Mouse (Mus musculus) testis, adult 2 months (tissue): Measurements from ENCODE around the gene Fsd1l.

Source experiments
- CTCF ChIP-seq: fragments of 200-500 bp; IDR thresholded peaks from 2 replicates; pipeline ENCODE4 v1.5.1; 2012; ENCODE audit warnings: low read depth, mild to moderate bottlenecking, inconsistent platforms, low read length, moderate library complexity; ENCODE audit not compliant: control insufficient read depth, insufficient read depth, insufficient replicate concordance
- POLR2A ChIP-seq: fragments of 200-500 bp; IDR thresholded peaks from 2 replicates; pipeline ENCODE4 v1.6.1; 2012; ENCODE audit warnings: low read depth, mild to moderate bottlenecking, inconsistent platforms, low read length, moderate library complexity; ENCODE audit not compliant: control insufficient read depth

- TF ChIP-seq CTCF (no peak), POLR2A (no peak)
Observed at GRCm38 (mm10) chr4:53621490-53621889, 9.8 kb upstream of the Fsd1l start.
